Mouse (Mus musculus) kidney, postnatal 0 days (tissue): ENCODE results near the gene Tnf. TPM values are rescaled to one million over a fixed set of nuclear protein-coding genes. Genes with fewer than 3 reads are reported as not detected.

Experiments
- ATAC-seq: fragments of 200-750 bp; cut with Nextera tagmentation; replicated peaks from 2 replicates; pipeline ENCODE4 v1.8.0; 2017; ENCODE audit warnings: low read depth, moderate number of reproducible peaks, moderate TSS enrichment, moderate library complexity; ENCODE audit not compliant: low FRiP score
- DNase-seq: peaks from one replicate; pipeline ENCODE4 v3.0.0-alpha.2; 2016; ENCODE audit warnings: low spot score
- H3K27ac ChIP-seq: fragments of 300-500 bp; sonication (generic); 2 replicates; pipeline ENCODE4 v1.5.1; 2014; ENCODE audit warnings: mild to moderate bottlenecking
- H3K27me3 ChIP-seq: fragments of 300-500 bp; sonication (generic); 2 replicates; pipeline ENCODE4 v1.6.1; 2014; ENCODE audit warnings: low read length, mixed read lengths; ENCODE audit not compliant: insufficient read depth
- H3K36me3 ChIP-seq: fragments of 300-500 bp; sonication (generic); 2 replicates; pipeline ENCODE4 v1.6.1; 2014; ENCODE audit warnings: low read length, mixed read lengths; ENCODE audit not compliant: insufficient read depth
- H3K4me1 ChIP-seq: fragments of 300-500 bp; sonication (generic); replicated peaks from 2 replicates; pipeline ENCODE4 v1.6.1; 2014; ENCODE audit warnings: antibody characterized with exemption, low read length, mixed read lengths; ENCODE audit not compliant: insufficient read depth
- H3K4me2 ChIP-seq: fragments of 300-500 bp; sonication (generic); 2 replicates; pipeline ENCODE4 v1.6.1; 2014; ENCODE audit warnings: mild to moderate bottlenecking, low read length, moderate library complexity, mixed read lengths
- H3K4me3 ChIP-seq: fragments of 300-500 bp; sonication (generic); replicated peaks from 2 replicates; pipeline ENCODE4 v1.5.1; 2014; ENCODE audit warnings: low read depth, low read length
- H3K9ac ChIP-seq: fragments of 300-500 bp; sonication (generic); 2 replicates; pipeline ENCODE4 v1.6.1; 2014; ENCODE audit warnings: low read depth, low read length
- H3K9me3 ChIP-seq: fragments of 300-500 bp; sonication (generic); replicated peaks from 2 replicates; pipeline ENCODE4 v1.6.1; 2016; ENCODE audit warnings: low read length, inconsistent platforms, mixed read lengths
- CTCF ChIP-seq: IDR thresholded peaks from 2 replicates; pipeline ENCODE4 v1.5.1; 2016; ENCODE audit warnings: antibody characterized with exemption, low read depth, mild to moderate bottlenecking, moderate library complexity
- WGBS: fragments of 180-500 bp; shearing (Covaris S2); extraction: QIAGEN DNeasy Blood & Tissue Kit; methylation state at CpG from one replicate; pipeline ENCODE4 v1.1.7; 2014; 5-methylcytosine and 5-hydroxymethylcytosine counted together
- polyA plus RNA-seq: library from polyadenylated mRNA; unstranded; fragments of >200 nt; fragmentation: Nextera tagmentation; extraction: Ambion mirVana; gene quantifications from 2 replicates; pipeline ENCODE4 v1.2.1, GENCODE M21; 2015

Gene Tnf
- polyA plus RNA-seq, 1 experiment from 2014 or later = 0.25 TPM

GRCm38 (mm10) chr17:35195631-35196320, 6.0 kb downstream of the Tnf start:
- Histone ChIP-seq H3K27ac (no peak overlapping the region), H3K27me3 (peaks cover 7% of the 10 kb centered on the region; the same call in 1 of the 2 replicates), H3K36me3 (no peaks in the 10 kb centered on the region), H3K9ac (peak overlapping the region; percentile 56), H3K4me1 (peaks cover 3% of the 10 kb centered on the region; the same call in 1 of the 2 replicates), H3K9me3 (no peaks in the 10 kb centered on the region), H3K4me3 (peak overlapping the region; percentile 43), H3K4me2 (peak overlapping the region; percentile 91)
- TF ChIP-seq CTCF = peak; percentile 87
- 1% methylated on average over 66 of the region's 66 CpGs for WGBS
- peak; percentile 77 for DNase-seq
- ATAC-seq = peak; percentile 74

GRCm38 (mm10) chr17:35194844-35195630, 6.8 kb downstream of the Tnf start:
- H3K36me3 ChIP-seq = no peaks in the 10 kb centered on the region
- peak overlapping the region; percentile 43 for H3K4me3 ChIP-seq
- peaks cover 7% of the 10 kb centered on the region; the same call in 1 of the 2 replicates for H3K27me3 ChIP-seq
- no peak for ATAC-seq
- no peaks in the 10 kb centered on the region for H3K9me3 ChIP-seq
- DNase-seq = no peak
- H3K4me2 ChIP-seq = peak overlapping the region; percentile 91
- 38% methylated on average over 19 of the region's 19 CpGs for WGBS
- H3K4me1 ChIP-seq = peaks cover 3% of the 10 kb centered on the region; the same call in 1 of the 2 replicates
- 0 out of 2 replicates have a peak overlapping the region, but pooled peaks have one; percentile 10 for H3K9ac ChIP-seq
- no peak for TF ChIP-seq CTCF
- H3K27ac ChIP-seq = no peak overlapping the region

GRCm38 (mm10) chr17:35193881-35194843, 7.6 kb downstream of the Tnf start, which contains the start of gene Ltb:
TSS of gene Ltb (plus strand) at chr17:35194439.
- peak within 1 kb of the TSS; percentile 43; the same call in 1 of the 2 replicates for H3K4me3 ChIP-seq
- ATAC-seq = 0 out of 2 replicates have a peak, but pooled peaks have one; percentile 11
- H3K27ac ChIP-seq = no peak within 1 kb of the TSS
- H3K4me1 ChIP-seq = peaks cover 3% of the 10 kb centered on the region; the same call in 1 of the 2 replicates
- no peaks in the 10 kb centered on the region for H3K9me3 ChIP-seq
- peak within 1 kb of the TSS; percentile 91 for H3K4me2 ChIP-seq
- H3K36me3 ChIP-seq = no peaks in the 10 kb centered on the region
- peaks cover 7% of the 10 kb centered on the region; the same call in 1 of the 2 replicates for H3K27me3 ChIP-seq
- H3K9ac ChIP-seq = 0 out of 2 replicates have a peak within 1 kb of the TSS, but pooled peaks have one; percentile 10
- TF ChIP-seq CTCF = no peak
- DNase-seq = no peak
- 59% methylated on average over 28 of the region's 28 CpGs for WGBS

DNA sequence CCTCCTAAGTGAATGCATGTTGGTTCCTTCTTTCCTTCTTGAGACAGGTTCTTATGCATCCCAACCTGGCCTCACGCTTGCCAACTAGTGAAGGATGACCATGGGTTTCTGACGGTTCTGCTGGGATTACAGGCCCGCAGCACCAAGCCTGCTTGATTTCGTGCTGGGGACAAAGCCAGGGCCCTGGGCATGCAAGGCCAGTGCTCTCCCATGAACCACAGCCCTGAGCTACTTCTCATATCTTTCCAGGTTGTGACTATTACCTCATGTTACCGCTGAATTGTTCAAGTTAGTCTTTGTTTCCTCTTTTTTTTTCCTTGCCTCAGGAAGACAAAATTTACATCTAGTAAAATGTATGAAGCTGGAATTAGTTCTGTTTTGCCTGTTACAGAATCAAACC, 8.9 kb downstream of the Tnf start:
- no peak overlapping the region for H3K4me3 ChIP-seq
- no peak overlapping the region for H3K27ac ChIP-seq
- H3K4me2 ChIP-seq = no peak overlapping the region
- no peak for ATAC-seq
- DNase-seq = no peak
- TF ChIP-seq CTCF = no peak
- peaks cover 3% of the 10 kb centered on the region; the same call in 1 of the 2 replicates for H3K4me1 ChIP-seq
- peaks cover 7% of the 10 kb centered on the region; the same call in 1 of the 2 replicates for H3K27me3 ChIP-seq
- H3K9ac ChIP-seq = no peak overlapping the region
- no peaks in the 10 kb centered on the region for H3K9me3 ChIP-seq
- H3K36me3 ChIP-seq = no peaks in the 10 kb centered on the region
- 80% methylated on average over 5 of the region's 5 CpGs for WGBS

GRCm38 (mm10) chr17:35191723-35192122, 10.1 kb downstream of the Tnf start:
- Histone ChIP-seq H3K9ac (no peak overlapping the region), H3K9me3 (no peaks in the 10 kb centered on the region), H3K4me2 (no peak overlapping the region), H3K36me3 (no peaks in the 10 kb centered on the region), H3K27ac (no peak overlapping the region), H3K4me3 (no peak overlapping the region), H3K27me3 (peaks cover 7% of the 10 kb centered on the region; the same call in 1 of the 2 replicates), H3K4me1 (peaks cover 3% of the 10 kb centered on the region; the same call in 1 of the 2 replicates)
- DNase-seq = no peak
- no peak for ATAC-seq
- WGBS = 64% methylated on average over 2 of the region's 2 CpGs
- TF ChIP-seq CTCF = 0 out of 2 replicates have a peak, but pooled peaks have one; percentile 10
